Mouse (Mus musculus) mouse embryonic stem cell (cell line): ENCODE results near the gene Cplx3.

Experiments used
- in situ Hi-C, 2 experiments: fragments of 300-500 bp; cut with MboI; formaldehyde crosslinking; loops; 1 replicate in 1 of 2; 3 replicates in 1 of 2; pipeline ENCODE4 v1.14.3; 2019 to 2020; ENCODE audit warnings: low sequenced_read_pairs in 2 of 2, low pct_unique_long_range_greater_than_20kb in 1 of 2, mixed read lengths in 1 of 2; ENCODE audit not compliant: unreplicated experiment in 1 of 2

Cplx3 gene

GRCm38 (mm10) chr9:57606139-57606851, at the start of gene Cplx3:
Cplx3 (minus strand) TSS chr9:57606281.
- in situ Hi-C loops, result no loop called here

GRCm38 (mm10) chr9:57655749-57656148, 49.7 kb upstream of the Cplx3 start:
- in situ Hi-C loops, result no loop called here

DNA sequence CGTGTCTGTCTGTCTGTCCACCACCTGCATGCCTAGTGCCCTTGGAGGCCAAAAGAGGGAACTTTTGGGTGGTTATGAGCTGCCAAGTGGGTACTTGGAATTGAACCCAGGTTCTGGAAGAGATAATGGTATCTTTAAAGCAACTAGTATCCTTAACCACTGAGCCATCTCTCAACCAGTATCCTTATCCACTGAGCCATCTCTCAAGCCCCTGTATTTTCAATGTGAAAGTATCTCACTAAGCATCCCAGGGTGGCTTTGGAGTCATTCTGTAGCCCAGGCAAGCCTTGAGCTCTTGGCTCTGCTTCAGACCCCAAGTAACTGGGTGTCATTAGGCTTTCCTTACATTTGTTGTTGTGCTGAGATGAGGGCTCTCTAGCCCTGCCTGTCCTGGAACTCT, 48.9 kb upstream of the Cplx3 start:
- in situ Hi-C loops, result no loop called here

DNA sequence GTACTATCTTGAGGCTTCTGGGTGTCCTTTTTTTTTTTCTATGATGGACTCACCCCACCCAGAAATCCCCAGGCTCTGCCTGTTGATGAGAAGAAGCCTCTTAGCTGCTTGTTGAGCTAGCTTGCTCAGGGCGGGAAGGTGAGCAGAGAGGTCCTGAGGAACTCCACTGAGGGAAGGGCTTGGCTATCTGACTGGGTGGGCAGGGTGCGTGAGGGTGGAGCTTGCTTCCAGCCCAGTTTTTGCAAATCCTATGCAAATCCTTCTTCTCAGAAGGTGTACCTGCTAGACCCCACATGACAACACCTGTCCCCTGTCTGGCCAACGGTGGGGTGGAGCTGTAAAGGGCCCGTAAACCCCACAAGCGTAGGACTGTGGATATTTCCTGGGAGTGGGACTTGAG, 47.2 kb upstream of the Cplx3 start, which contains the start of gene Csk:
Csk (minus strand) TSS at position 349 of the 400 bp plus-strand sequence.
- in situ Hi-C loops, result no loop called here

GRCm38 (mm10) chr9:57652855-57653254, 46.8 kb upstream of the Cplx3 start:
- in situ Hi-C loops, result no loop called here

GRCm38 (mm10) chr9:57652351-57652750, 46.3 kb upstream of the Cplx3 start:
- in situ Hi-C loops, result no loop called here

GRCm38 (mm10) chr9:57650786-57651311, 44.8 kb upstream of the Cplx3 start:
- in situ Hi-C loops, result no loop called here

DNA sequence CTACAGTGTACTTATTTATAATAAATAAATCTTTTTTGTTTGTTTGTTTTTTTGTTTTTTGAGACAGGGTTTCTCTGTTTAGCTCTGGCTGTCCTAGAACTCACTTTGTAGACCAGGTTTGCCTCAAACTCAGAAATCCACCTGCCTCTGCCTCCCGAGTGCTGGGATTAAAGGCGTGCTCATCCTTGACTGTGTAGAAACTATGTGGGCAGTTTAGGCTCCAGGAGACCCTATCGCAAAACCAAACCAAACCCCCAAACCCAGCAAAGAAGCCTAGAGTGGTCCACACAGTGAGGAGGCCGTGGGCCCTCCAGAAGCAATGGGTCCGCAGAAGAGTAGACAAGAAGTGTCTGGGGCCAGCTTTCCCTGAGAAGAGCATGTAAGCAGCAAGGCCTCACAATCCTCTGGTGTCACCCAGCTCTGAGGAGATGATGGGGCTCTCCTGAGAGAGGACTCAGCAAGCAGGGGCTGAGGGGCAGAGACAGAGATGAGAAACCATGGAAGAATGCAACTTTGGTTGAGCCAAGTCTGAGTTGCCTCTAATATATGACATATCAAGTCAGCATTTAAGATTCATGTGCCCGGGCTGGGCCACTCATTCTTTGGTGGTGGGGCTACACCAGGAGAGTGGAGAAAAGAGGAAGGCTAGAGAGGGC, 44.2 kb upstream of the Cplx3 start:
- in situ Hi-C loops, result no loop called here

- in situ Hi-C loops, result no loop called here
These were observed 41.4 kb upstream of the Cplx3 start for GRCm38 (mm10) chr9:57647286-57648108.

DNA sequence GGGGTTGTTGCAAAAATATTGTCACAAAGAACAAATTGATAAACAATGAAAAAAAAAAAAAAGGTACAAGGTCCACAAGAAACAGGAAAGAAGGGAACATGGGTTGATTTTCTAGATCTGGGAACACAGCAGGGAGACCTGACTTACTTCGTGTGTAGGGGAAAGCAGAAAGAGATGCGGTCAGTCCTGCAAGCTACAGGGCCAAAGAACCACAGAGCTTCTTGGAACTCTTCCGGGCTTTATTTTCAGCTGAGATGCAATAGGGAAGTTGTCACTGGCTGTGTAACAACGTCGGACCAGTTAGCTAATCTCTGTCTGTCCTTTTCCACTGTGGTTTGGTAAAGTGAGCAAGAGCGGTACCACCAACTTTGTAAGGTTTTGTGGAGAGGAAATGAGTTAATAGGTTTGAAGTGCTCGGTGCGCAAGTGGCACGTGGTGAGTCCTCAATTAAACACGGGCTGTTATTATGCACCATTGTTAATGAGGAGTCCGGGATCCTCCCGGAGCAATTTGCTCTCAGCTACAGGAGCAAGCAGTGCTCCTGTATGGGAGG, 40.5 kb upstream of the Cplx3 start:
- in situ Hi-C loops, result no loop called here

GRCm38 (mm10) chr9:57644944-57645893, 39.1 kb upstream of the Cplx3 start:
- in situ Hi-C loops, result no loop called here

DNA sequence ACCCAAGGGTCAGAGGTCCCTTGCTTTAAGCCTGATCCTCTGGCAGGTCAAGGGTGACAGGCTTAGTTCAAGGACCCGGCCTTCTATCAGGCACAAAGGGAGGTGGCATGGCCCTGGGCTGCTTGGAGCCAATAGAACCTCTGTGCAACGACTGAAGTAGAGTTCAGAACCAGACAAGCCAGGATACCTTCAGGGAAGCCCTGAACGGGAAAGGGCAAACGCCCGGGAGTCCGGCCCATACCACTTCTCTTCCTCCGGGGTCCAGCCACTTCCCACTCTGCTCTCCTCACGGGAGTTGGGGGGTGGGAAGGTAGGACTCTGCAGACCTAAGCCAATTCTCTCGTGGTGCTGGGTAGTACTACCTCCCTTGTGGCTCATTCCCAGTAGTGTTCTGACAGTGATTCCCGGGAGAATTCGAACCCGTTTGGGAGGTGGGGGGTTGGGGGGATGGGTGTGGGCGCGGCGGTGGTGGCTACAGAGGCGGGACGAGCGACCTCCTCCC, 38.4 kb upstream of the Cplx3 start:
- in situ Hi-C loops, result no loop called here

GRCm38 (mm10) chr9:57643856-57644180, 37.7 kb upstream of the Cplx3 start:
- in situ Hi-C loops, result no loop called here

DNA sequence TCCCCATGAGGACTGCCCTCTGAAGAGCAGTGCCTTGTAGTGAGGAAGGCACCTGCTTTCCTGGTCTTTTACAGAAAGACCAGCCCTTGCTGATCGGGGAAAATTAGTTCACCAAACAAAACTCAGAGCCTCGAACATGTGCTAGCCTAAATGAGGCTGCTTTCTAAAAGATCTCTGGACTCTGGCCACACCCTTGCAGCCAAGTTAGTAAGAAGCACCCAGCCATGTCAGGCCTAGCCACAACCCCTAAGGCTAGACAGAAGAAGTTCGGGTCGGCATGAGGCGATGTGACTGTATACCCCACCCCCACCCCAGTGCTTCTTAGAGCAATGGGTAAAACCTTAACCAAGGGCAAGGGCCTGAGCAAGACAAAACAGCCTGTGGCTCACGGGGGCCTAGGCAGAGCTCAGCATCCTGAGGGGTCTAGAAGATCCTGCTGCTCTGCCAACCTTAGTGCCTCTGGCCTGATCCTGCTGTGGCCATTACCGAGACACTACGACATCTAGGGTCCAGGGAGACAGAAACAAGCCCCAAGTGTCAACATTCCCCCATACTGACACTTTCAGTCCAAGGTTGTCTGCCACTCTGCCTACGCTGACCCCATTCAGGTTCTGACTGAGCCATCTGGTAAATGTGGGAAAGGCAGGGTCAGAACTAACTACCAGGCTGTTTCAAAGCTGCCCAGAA, 37.2 kb upstream of the Cplx3 start:
- in situ Hi-C loops, result no loop called here

DNA sequence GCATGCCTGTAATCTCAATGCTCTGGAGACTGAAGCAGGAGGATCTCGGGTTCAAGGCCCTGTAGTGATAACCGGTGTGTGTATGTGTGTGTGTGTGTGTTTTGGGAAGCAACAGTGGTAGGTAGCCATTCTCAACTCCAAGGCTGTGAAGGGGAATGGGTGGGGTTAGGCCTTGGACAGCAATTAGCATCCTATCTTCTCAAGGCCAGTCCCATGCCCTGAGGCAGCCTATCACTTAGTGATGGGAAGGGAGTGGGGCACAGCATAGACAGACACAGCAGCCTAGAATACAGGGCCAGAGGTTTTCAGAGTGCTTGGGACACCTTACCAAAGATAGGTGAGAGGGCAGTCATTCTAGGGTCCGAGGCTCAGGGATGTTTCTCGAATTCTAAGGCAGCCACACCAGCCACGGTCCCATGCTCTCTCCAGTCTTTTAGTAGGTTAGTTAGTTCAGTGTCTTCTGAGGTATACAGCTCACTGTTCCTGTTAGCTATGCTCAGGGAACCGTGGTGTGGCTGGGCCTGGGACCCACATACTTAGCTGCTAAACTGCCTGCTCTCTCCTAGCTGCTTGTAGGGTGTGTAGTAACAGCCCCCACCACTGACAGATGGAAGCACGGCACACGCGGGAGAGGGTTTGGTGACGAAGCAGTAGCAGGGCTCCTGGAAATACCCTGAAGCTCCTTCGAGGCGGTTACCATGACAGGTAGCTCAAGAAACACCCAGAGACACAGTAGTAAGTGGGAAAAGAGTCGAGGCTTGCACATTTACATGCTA, 35.9 kb upstream of the Cplx3 start:
- in situ Hi-C loops, result no loop called here

DNA sequence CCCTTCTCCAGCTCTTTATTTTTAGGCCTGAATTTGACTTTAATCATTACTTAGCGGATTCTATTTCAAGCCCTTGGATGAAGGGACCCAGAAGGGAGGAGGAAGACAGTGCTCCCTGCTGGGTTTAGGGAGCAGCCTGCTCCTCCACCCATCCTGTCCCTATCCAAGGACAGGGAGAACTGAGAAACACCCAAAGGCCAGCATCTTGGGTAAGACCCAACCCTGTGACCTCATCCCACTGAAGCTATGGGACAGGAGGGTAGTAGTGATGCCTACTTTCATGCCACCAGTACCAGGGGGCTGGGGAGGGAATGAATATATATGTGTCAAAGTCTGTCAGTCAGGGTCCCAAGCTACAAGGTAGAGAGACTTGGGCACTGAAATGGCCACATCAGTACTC, 34.9 kb upstream of the Cplx3 start:
- in situ Hi-C loops, result no loop called here

DNA sequence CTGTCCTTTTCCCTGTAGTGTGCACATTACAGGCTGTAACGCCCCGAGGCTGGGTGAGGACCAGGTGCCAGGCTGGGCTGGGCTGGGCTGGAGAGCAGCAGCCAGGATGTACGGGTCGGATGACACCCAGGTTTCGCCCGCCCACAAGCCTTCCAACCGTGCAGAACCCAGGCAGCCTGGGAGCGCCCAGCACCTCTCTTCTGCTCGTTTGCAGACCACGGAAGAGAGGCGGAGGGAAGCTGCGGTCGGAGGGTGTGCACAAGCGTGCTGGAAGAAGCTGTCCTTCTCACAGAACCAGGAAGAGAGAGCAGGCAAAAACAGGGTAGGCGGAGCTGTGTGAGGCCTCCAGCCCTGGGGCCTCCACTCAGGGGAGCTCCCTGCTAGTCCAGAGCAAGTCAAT, 34.3 kb upstream of the Cplx3 start:
- in situ Hi-C loops, result no loop called here
